Mouse (Mus musculus) lung, embryonic 16.5 days (tissue): ENCODE results near the gene Ttll12. TPM values are rescaled to one million over a fixed set of nuclear protein-coding genes. Genes with fewer than 3 reads are reported as not detected.

Source experiments
- ATAC-seq: fragments of 200-750 bp; cut with Nextera tagmentation; 2 replicates; pipeline ENCODE4 v1.8.0; 2017; ENCODE audit warnings: low read depth, mild to moderate bottlenecking, moderate library complexity
- H3K27ac ChIP-seq: fragments of 300-500 bp; sonication (generic); 2 replicates; pipeline ENCODE4 v1.5.1; 2014; ENCODE audit warnings: mild to moderate bottlenecking, control low read depth, low read length
- H3K27me3 ChIP-seq: fragments of 300-500 bp; sonication (generic); 2 replicates; pipeline ENCODE4 v1.6.1; 2014; ENCODE audit warnings: low read depth, low read length, mixed read lengths; ENCODE audit not compliant: control insufficient read depth, insufficient read depth
- H3K36me3 ChIP-seq: fragments of 300-500 bp; sonication (generic); 2 replicates; pipeline ENCODE4 v1.6.1; 2014; ENCODE audit warnings: low read length; ENCODE audit not compliant: control insufficient read depth, insufficient read depth
- H3K4me1 ChIP-seq: fragments of 300-500 bp; sonication (generic); replicated peaks from 2 replicates; pipeline ENCODE4 v1.6.1; 2014; ENCODE audit warnings: low read length, mixed read lengths; ENCODE audit not compliant: control insufficient read depth, insufficient read depth
- H3K4me2 ChIP-seq: fragments of 300-500 bp; sonication (generic); 2 replicates; pipeline ENCODE4 v1.6.1; 2014; ENCODE audit warnings: low read depth, low read length, control low read depth
- H3K4me3 ChIP-seq: fragments of 300-500 bp; sonication (generic); 2 replicates; pipeline ENCODE4 v1.5.1; 2014; ENCODE audit warnings: mild to moderate bottlenecking, low read length, control low read depth
- H3K9ac ChIP-seq: fragments of 300-500 bp; sonication (generic); 2 replicates; pipeline ENCODE4 v1.6.1; 2014; ENCODE audit warnings: low read length, control low read depth
- H3K9me3 ChIP-seq: fragments of 300-500 bp; sonication (generic); 2 replicates; pipeline ENCODE4 v1.6.1; 2016; ENCODE audit warnings: low read length; ENCODE audit not compliant: control insufficient read depth
- WGBS: fragments of 180-500 bp; shearing (Covaris S2); extraction: QIAGEN DNeasy Blood & Tissue Kit; methylation state at CpG from one replicate; pipeline ENCODE4 v1.1.7; 2014; 5-methylcytosine and 5-hydroxymethylcytosine counted together
- polyA plus RNA-seq: library from polyadenylated mRNA; unstranded; fragments of >200 nt; fragmentation: Nextera tagmentation; extraction: Ambion mirVana; gene quantifications from 2 replicates; pipeline ENCODE4 v1.2.1, GENCODE M21; 2015

Gene Ttll12
- polyA plus RNA-seq, 1 experiment from 2014 or later, result 32.7 TPM

DNA sequence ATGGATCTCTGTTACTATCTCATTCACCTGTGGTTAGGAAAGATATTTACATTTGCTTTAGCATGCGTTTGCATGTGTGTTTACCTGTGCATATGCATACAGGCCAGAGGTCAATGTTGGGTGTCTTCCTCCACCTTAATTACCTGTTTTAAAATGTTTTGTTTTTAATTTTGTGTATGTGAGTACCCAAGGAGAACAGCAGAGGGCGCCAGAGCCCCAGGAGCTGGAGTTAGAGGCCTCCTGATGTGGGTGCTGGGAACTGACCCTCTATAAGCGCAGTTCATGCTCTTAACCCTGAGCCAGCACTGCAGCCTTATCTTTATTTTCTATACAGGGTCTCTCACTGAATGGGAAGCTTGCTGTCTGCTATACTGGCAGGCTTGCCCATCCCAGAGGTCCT, 34.8 kb upstream of the Ttll12 start:
- Histone ChIP-seq H3K36me3 (no peaks in the 10 kb centered on the region), H3K9ac (no peak overlapping the region), H3K27ac (no peak overlapping the region), H3K9me3 (no peaks in the 10 kb centered on the region), H3K4me3 (no peak overlapping the region), H3K4me1 (no peaks in the 10 kb centered on the region), H3K4me2 (no peak overlapping the region), H3K27me3 (no peaks in the 10 kb centered on the region)
- 71% methylated on average over 3 of the region's 3 CpGs for WGBS
- no peak for ATAC-seq

DNA sequence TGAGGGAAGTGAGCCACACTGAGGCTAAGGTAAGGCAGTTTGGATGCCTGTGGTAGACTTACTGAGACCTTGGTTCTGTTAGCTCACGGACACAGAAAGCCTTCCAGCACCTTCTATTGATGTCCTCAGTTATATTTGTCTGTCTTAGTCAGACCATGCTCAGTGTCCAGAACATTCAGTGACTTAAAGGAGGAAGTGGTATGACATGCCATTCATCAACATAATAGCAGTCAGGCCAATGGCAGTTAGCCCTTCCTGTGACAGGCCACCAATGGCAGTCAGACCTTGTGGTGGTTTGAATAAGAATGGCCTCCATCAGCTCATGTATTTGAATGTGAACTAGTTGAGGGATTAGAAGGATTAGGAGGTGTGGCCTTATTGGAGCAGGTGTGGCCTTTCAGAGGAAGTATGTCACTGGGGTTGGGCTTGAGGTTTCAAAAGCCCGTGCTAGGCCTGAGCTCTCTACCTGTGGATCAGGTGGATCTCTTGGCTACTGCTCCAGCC, 31.2 kb upstream of the Ttll12 start:
- no peaks in the 10 kb centered on the region for H3K36me3 ChIP-seq
- no peak overlapping the region for H3K4me3 ChIP-seq
- no peaks in the 10 kb centered on the region for H3K27me3 ChIP-seq
- H3K27ac ChIP-seq, result no peak overlapping the region
- ATAC-seq, result no peak
- H3K4me2 ChIP-seq, result no peak overlapping the region
- no peak overlapping the region for H3K9ac ChIP-seq
- 86% methylated on average over 2 of the region's 2 CpGs for WGBS
- H3K9me3 ChIP-seq, result no peaks in the 10 kb centered on the region
- no peaks in the 10 kb centered on the region for H3K4me1 ChIP-seq

DNA sequence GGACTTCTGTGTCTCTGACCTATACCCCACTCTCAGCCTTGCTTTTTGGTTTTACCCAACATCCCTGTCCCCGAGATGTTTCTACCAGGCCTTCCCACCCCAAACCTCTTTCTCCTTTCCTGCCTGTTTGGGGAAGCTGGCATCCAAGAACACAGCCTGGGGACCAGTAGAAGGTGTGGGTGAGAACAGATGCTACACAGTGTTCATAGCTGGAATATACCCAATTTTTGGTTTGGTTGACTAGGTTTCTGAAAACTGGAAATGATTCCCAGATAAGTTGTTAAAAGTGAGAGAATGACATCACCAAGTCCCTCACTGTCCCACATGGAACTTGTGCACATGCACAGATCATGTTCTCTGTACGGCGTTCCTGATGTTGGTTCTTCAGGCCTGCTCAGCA, 20.3 kb upstream of the Ttll12 start:
- H3K4me1 ChIP-seq, result no peaks in the 10 kb centered on the region
- H3K36me3 ChIP-seq, result no peaks in the 10 kb centered on the region
- no peaks in the 10 kb centered on the region for H3K9me3 ChIP-seq
- H3K27ac ChIP-seq, result no peak overlapping the region
- ATAC-seq, result no peak
- no peaks in the 10 kb centered on the region for H3K27me3 ChIP-seq
- WGBS, result 78% methylated on average over 3 of the region's 3 CpGs
- no peak overlapping the region for H3K9ac ChIP-seq
- H3K4me2 ChIP-seq, result no peak overlapping the region
- no peak overlapping the region for H3K4me3 ChIP-seq

DNA sequence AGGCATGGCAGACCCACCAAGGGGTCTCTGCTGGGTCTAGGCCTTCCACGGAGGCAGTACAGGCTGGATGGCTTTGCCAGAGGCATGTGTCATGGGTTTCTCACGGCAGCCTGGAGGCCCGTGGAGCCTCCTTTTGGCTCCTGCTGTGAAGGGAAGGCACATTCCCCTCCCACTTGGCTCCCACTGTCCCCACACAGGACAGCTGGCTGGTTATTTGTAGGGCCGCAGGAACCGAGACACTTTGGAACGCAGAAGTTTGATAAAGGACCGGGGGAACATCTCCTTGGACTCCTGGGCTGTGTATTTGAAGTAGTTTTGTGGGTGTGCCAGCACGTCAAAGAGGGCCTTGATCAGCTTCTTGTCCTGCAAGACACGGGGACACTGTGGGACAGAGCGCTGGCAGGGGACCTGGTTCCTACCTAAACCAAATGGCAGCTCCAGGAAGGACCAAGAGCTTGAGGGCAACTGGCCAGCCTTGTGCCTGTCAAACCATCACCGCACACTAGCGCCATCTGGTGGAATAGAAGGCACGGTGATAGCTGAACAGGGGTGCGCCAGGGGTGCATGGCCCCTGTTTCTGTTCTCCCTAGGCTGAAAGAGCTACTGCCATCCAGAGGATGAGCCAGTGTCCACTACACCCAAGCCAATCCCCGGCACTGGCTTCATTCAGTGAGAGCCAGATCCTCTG, 12.3 kb upstream of the Ttll12 start:
- peak; percentile 56 for ATAC-seq

DNA sequence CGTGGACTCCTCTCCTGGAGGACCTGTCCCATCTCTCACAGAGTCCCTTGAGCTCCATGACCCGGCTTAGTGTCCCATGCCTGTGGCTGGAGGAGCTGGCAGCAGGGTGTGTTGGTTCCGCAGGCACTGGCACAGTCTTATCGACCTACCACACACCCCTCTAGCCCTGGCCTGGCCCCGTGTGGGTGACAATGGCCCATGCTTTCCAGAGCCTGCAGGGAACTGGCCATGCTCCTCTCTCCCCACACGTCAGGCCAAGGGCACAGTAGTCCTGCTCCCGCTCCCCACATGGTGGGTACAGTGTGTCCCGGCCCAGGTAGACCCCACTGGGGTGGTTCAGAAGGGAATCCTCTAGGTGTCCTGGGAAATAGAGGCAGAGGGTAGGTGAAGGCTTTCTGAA, 11.7 kb upstream of the Ttll12 start:
- no peak for ATAC-seq
- H3K9me3 ChIP-seq, result no peaks in the 10 kb centered on the region
- H3K36me3 ChIP-seq, result no peaks in the 10 kb centered on the region
- H3K4me3 ChIP-seq, result no peak overlapping the region
- H3K4me2 ChIP-seq, result no peak overlapping the region
- H3K27me3 ChIP-seq, result no peaks in the 10 kb centered on the region
- H3K9ac ChIP-seq, result no peak overlapping the region
- 83% methylated on average over 8 of the region's 8 CpGs for WGBS
- H3K4me1 ChIP-seq, result peaks cover 3% of the 10 kb centered on the region; the same call in 1 of the 2 replicates
- no peak overlapping the region for H3K27ac ChIP-seq

More for the DNA sequence above, 12.3 kb upstream of the Ttll12 start:
- 33% methylated on average over 15 of the region's 15 CpGs for WGBS
- Histone ChIP-seq H3K27ac (no peak overlapping the region), H3K4me2 (no peak overlapping the region), H3K4me1 (peaks cover 3% of the 10 kb centered on the region; the same call in 1 of the 2 replicates), H3K9me3 (no peaks in the 10 kb centered on the region), H3K27me3 (no peaks in the 10 kb centered on the region), H3K9ac (no peak overlapping the region), H3K4me3 (no peak overlapping the region), H3K36me3 (no peaks in the 10 kb centered on the region)

DNA sequence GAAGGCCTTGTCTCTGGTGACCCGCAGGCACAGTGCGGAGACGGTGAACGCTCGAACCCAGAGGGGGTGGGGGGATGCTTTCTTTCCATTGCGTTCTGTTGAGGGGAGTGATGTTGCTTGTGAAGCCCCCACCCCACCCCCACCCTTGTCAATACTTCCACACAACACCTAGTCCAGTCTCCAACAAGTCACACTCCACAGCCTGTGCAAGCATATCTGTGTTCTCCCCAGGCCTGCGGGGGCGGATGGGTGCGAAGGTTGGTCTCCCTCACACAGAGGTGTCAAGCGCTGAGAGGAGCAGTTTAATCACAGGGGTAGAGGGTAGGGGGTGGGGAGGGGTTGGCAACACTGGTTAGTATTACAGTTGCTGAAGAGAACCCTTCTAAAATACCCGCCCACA, 11.3 kb upstream of the Ttll12 start:
- Histone ChIP-seq H3K9ac (no peak overlapping the region), H3K36me3 (no peaks in the 10 kb centered on the region), H3K27ac (no peak overlapping the region), H3K4me1 (peaks cover 3% of the 10 kb centered on the region; the same call in 1 of the 2 replicates), H3K9me3 (no peaks in the 10 kb centered on the region), H3K27me3 (no peaks in the 10 kb centered on the region), H3K4me2 (no peak overlapping the region), H3K4me3 (no peak overlapping the region)
- 76% methylated on average over 11 of the region's 11 CpGs for WGBS
- ATAC-seq, result no peak

DNA sequence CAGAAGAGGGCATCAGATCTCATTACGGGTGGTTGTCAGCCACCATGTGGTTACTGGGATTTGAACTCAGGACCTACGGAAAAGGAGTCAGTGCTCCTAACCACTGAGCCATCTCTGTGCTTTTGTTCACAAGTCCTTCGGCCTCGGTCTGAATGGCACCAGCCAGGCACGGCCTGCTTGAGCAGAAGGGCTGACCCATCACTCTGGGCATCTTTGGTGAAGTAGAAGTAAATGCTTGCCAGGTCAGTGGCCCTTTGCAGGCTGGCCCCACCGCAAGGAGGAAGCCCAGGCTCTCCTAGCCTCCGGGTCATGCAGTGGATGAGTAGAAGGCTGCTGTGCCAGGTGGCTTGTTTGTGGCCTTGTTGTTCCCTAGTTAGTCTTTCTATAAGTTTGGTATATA, 8.5 kb upstream of the Ttll12 start:
- Histone ChIP-seq H3K9me3 (no peaks in the 10 kb centered on the region), H3K4me1 (peaks cover 3% of the 10 kb centered on the region; the same call in 1 of the 2 replicates), H3K36me3 (no peaks in the 10 kb centered on the region), H3K9ac (no peak overlapping the region), H3K4me2 (no peak overlapping the region), H3K4me3 (no peak overlapping the region), H3K27me3 (no peaks in the 10 kb centered on the region), H3K27ac (no peak overlapping the region)
- ATAC-seq, result no peak
- whole genome bisulfite sequencing, result 91% methylated on average over 7 of the region's 7 CpGs

DNA sequence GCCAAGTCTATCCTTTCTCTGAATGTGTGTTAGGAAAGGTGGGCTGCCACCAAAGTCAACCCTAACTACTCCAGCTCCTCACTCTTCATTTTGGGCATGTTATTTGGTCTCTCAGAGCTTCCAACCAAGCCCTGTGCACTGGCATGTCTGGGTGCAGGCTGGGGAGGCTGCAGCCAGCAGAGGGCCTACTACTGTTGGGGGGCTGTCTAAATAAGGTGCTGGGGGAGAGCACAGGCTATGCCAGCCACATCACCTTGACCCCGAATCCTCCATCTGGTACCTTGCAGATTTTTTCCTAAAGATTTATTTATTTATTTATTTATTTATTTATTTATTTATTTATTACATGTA, 8.1 kb upstream of the Ttll12 start:
- ATAC-seq, result no peak
- Histone ChIP-seq H3K4me1 (peaks cover 3% of the 10 kb centered on the region; the same call in 1 of the 2 replicates), H3K4me2 (no peak overlapping the region), H3K27me3 (no peaks in the 10 kb centered on the region), H3K27ac (peak overlapping the region; percentile 75), H3K36me3 (no peaks in the 10 kb centered on the region), H3K9ac (no peak overlapping the region), H3K9me3 (no peaks in the 10 kb centered on the region), H3K4me3 (no peak overlapping the region)
- 77% methylated on average over 1 of the region's 1 CpGs for WGBS

DNA sequence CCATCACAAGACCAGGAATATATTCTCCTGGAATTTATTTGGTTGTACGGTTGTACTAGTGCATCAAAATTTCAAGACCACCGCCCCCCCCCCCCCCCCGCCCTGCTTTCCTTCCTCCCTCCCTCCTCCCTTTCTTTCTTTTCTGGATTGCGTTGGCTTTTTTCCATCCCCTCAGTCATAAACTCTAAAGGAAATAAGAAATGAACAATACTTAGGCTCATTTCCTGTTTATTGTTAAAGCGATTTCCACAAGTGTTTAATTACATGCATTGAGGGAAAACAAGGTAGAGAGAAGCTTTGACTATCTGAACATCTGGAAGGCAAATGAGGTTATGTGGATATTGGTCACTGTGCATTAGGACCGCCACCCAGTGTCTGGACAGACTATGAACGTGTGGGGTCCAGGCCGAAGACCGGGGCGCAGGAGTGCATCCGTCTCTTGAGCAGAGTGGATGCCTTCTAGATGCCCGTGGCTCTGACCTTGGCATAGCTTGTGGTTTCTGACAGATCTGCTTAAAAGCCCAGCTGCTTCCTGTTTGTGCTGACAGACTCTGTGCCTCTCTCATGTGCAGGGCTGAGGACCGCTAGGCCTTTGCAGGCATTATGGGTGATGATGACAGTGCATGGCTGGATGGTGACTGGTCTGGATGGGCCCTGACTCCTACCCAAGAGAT, 7.6 kb upstream of the Ttll12 start:
- H3K4me1 ChIP-seq, result peaks cover 3% of the 10 kb centered on the region; the same call in 1 of the 2 replicates
- no peaks in the 10 kb centered on the region for H3K9me3 ChIP-seq
- ATAC-seq, result peak; percentile 71
- H3K27ac ChIP-seq, result peak overlapping the region; percentile 75
- no peak overlapping the region for H3K4me2 ChIP-seq
- no peak overlapping the region for H3K4me3 ChIP-seq
- no peaks in the 10 kb centered on the region for H3K27me3 ChIP-seq
- no peak overlapping the region for H3K9ac ChIP-seq
- WGBS, result 54% methylated on average over 13 of the region's 13 CpGs
- H3K36me3 ChIP-seq, result no peaks in the 10 kb centered on the region
